Mouse (Mus musculus) spleen, postnatal 10 days (tissue): ENCODE measurements around the gene Susd4.

ENCODE experiments used
- DNase-seq, 2 experiments: peaks; one replicate each; pipeline ENCODE4 v3.0.0; 2021 to 2022; ENCODE audit warnings: low spot score in 2 of 2

Susd4 gene

DNA sequence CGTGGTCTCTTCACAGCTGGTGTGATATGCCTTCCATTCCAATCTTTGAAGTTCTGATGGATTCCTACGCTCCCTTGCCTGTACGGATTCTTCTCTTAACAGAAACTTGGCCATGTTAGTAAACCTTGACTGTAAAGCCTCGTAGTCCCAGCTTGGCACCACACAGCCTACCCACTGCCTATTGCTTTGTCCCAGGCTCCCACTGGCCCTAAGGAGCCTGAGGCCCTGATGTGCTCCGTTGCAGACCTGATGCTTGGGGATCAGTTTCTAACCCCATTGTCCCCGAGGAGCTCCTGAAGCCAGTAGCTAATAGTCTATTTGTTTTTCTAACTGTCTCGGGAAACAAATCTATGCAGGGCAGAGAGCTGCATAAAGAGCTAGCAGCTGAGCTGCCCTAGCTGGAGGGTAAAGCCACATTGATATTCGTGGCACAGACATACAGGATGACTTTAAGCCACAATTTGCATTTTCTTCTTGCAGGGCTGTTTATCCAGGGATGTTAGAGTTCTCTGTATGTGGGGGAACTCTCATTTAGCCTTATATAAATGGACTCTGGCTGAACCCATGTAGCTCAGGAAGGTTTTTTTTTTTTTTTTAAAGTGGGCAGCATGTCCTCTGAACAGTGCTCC lies 155.2 kb downstream of the Susd4 start:
- DNase-seq: no peak

DNA sequence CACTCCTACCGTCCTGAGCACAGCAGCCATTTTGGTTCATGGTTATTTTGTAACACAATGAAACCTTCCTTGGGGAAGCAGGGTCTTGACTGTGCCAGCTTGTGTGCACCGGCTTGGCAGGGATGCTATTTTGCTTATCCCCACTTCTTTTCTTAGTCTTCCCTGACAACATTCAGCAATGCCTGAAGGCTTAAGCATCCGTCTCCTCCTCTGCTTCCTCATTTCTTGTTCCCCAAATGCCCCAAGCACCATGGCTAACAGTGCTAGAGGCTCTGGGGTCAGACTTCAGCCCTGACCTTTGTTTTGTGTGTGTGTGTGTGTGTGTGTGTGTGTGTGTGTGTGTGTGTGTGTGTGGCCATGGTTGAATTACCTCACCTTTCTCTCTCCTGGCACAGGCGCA lies 159.2 kb downstream of the Susd4 start:
- no peak for DNase-seq

DNA sequence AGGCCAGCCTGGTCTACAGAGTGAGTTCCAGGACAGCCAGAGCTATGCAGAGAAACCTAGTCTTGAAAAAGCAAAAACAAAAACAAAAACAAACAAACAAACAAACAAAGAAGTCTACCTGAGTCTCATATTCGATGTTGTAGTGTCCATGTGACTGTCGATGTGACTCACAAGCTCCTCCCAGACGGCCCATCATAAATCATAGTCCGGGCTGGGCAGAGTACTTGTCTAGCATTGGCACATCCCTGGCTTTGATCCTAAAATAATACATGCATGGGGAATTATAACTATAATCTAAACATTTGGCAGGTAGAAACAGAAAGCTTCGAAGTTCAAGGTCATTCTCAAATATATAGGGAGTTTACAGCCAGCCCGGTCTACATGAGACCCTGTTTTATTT lies 162.8 kb downstream of the Susd4 start:
- no peak for DNase-seq

DNA sequence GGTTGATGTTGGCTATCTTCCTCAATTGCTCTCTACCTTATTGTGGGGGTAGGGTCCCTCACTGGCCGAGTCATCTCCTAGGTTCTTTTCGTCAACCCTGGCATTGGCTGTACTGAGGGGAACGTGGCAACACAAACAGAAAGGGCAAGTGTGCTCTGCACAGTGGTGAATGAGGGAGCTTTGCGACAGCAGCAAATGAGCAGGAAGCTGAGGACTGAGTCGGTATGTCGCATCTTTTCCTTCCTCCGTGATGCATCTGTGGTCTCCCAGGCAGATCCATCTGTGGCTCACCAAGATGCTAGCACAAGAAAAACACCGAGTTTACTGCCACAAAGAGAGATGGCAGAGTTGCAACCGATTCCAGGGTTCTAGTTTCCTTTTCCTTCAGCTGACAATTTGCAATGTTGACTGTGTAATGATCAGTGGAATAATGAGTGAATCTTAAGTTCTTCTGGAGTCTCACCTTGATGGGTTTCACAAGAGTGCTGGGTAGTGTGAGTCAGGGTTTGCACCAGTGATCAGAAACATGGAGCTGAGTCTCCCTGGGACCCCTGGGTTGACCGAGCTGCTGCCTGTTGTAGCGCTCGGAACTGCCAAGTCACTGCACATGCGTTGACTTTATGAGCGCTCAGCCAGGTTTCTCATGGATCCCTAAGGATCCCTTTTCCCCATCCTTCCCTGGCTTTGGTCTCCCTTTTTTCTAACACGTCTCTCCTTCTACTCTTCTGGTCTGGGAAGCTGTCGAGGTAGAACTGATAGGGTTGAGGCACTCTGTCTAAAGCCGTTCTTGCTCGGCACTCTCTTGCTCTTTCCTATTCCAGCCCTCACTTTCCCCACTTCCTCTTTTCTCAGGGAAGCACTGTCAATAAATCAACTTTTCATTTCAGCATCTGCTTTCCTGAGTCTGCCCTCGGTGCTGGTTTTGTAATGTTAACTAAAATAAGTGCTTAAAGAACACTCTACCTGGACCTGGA lies 164.5 kb downstream of the Susd4 start:
- no peak for DNase-seq

DNA sequence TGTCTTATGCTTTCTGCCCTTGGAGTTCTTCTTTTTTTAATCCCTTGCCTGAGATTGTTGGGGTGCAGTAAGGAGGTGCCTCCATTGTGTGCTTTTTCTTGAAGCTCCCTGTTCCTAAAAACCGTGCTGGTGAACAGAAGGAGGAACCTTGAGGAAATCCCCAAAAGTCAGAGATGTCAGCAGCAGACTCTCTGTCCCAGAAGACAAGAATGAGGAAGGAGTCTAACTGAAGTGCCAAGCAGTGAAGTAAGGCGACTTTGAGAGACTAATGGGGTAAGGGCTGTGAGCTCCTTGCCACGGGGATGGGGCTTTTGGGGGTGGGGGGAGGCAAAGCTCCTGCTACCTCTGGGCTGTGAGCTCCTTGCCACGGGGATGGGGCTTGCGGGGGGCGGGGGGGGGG lies 171.8 kb downstream of the Susd4 start:
- no peak for DNase-seq

DNA sequence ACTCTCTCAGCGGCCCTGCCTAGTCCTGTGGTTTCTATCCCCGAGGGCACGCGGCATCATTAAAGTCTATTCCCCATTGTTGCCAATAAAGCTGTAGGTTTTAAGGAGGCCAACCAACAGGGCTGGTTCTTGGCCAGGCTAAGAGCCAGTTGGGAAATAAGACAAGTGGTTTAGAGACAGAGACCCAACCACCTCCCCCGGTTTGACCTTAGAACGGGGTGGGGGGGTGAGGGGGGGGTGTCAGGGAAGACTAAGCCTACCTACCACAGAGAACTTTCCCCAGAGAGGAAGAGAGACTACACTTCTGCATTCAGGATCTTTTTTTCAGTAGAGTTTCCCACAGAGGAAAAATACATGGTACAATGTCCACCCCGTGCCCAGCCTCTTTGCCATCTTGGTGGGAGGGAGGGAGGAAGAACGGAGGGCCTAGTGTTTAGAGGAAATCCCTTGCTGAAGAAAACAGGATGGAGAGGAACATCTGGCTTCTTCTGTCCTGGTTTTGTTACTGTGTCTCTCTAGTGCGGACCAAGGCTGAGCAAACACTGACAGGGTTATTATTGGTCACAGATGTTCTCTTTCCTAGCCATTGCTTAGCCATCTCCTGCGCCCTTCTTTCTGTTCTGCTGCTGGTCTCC lies 173.9 kb downstream of the Susd4 start:
- no peak for DNase-seq

DNA sequence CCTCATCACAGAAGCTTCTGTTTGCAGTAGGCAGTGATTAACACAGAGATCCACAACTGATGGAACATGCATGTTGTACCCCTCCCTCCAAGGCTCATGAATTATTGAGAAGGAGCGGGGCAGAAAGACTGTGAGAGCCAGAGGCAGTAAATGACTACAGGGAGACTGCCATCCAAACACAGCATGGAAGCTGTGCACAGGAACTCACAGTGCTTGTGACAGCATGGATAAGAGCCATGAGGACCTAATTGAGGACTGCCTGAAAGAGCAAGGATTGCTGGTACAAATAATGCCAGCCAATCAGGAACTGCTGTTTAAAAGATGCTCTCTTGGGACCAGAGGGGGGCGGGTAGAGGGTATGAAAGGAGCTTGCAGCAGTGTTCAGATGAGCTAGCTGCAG lies 178.3 kb downstream of the Susd4 start:
- DNase-seq: no peak

DNA sequence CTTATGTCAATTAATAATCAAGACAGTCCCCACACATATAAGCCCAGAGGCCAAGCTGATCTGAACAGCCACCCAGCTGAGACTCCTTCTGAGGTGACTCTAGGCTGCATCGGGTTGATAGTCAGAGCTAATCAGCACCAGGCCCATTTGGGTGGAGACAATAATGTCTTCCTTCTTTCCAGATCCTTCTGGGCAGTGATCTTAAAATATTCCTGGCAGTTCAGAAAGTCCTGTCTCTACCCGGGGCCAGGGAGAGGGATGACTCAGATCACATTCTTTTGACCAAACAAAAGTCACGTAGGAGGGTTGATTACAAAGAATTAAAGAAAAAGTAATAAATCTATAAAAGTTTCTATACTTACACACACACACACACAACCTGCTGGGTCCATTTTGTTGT lies 180.3 kb downstream of the Susd4 start:
- no peak for DNase-seq

DNA sequence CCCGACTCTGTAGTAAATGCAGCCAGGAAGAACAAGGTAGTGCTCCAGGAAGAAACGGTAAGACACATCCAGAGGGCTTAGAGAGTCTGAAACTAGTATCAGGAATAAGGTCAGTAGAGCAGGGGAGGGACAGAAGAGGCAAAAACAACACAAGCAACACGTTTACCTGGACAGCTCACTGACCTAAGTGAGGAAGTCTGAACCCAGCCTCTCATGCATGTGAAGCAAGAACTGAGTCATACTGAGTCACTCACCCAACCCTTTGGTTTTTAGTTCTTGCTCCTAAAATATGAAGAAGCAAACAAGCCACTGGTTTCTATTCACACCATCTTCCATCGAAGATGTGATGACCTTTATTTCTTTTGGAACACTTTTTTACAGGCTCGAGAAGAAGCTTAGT lies 181.0 kb downstream of the Susd4 start:
- DNase-seq: no peak

DNA sequence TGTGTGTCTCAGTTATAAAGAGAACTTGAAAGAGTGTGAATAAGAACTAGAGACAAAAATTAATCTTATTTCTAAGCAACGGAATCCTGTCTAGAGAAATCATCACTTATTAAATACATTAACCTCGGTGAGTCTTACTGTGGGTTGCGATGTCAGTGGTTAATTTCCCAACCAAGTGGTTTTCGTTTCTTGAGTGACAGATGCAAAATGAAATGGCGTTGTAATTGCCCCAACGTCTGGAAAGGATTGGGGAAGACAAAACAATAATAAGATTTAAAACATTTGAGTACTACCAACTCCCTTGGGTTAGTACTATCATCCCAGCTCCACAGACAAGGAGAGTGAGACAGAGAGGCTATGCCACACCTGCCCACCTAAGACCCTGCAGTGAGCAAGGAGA lies 181.9 kb downstream of the Susd4 start:
- DNase-seq: no peak
